Mouse (Mus musculus) c-Kit-positive CD71-positive TER-119-positive erythroid progenitor cells, embryonic 14.5 days (primary cell): ENCODE data around the gene Slc45a1.

Experiments used
- DNase-seq: peaks from one replicate; pipeline ENCODE4 v3.0.0-alpha.2; 2013; ENCODE audit warnings: low spot score

Gene Slc45a1

GRCm38 (mm10) chr4:150659926-150660610, 8.1 kb upstream of the Slc45a1 start:
- DNase-seq: no peak

DNA sequence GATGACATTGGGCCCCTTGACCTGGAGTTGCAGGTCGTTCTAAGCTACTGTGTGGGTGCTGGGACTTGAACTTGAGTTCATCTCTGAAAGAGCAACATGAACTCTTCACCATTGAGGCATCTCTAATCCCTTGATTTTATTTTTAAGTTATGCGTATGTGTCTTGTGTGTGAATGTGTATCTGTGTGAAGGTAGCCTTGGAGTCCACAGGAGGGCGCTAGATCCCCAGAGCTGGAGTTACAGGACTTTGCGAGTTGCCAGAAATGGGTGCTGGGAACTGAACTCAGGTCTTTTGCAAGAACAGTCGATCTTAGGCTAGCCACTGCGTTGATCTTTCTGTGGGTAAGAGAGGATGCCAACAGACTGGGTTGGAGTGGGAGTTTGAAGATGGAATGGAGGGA, 4.5 kb upstream of the Slc45a1 start:
- peak; percentile 29 for DNase-seq

DNA sequence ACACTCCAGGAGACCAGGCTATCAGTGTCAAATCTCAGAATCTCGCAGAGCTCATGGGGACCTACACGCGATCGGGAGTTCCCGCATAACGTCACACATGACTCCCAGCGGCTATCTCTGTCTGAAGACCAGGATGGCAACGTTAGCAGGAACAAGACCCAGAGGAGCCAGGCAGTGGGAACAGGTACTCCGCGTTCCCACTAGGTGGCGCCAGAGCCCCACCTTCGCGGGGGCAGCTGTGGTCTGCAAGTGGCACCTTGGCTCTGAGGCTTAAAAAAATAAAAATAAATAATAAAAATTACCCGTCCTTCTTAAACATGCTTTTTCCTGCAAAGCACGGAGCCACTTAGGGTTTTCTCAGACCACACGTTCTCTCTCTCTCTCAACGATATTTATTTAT, 4.0 kb upstream of the Slc45a1 start:
- peak; percentile 60 for DNase-seq

- DNase-seq: no peak
Measured at GRCm38 (mm10) chr4:150653072-150653599, 1.2 kb upstream of the Slc45a1 start.

- peak; percentile 66 for DNase-seq
Measured at GRCm38 (mm10) chr4:150649327-150649726, 2.6 kb downstream of the Slc45a1 start.

DNA sequence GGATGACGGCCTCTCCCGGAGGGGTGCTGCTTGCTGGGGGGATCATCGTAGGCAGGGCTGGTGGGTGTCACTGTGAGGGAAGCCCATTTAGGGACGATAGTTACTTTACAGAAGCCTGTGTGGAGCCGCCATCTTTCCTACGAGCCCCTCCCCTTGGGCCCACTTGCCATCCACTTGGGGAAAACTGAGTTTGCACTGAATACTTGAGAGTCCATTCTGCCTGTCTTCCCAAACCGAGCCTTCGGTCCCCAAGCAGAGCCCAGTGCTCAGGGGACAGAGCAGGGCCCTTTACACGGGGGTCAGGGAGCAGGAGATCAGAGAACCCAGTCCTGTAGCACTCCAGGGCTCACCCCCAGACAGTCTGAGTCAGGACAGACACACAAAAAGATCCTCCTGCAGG, 7.7 kb downstream of the Slc45a1 start:
- DNase-seq: no peak

GRCm38 (mm10) chr4:150636635-150637034, 15.3 kb downstream of the Slc45a1 start:
- DNase-seq: no peak

DNA sequence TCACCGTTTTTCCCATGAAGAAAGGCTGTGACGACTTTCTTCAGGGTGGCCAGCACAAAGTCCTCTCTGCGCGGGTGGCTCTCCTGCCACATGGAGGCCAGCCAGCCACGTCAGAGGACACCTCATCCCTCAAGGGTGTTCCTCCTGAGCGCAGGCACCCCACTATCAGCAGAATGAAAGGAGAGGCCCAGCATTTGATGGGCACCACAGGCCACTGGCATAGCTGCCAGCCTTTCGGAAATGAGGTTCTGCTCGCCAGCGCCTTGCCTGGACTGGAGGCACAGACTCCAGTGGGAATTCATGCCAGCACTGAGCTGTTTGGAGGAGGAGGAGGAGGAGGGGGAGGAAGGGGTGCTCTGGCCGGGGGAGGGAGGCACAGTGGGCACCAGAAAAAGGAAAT, 16.4 kb downstream of the Slc45a1 start:
- DNase-seq: no peak

GRCm38 (mm10) chr4:150629266-150629665, 22.7 kb downstream of the Slc45a1 start:
- DNase-seq: no peak

DNA sequence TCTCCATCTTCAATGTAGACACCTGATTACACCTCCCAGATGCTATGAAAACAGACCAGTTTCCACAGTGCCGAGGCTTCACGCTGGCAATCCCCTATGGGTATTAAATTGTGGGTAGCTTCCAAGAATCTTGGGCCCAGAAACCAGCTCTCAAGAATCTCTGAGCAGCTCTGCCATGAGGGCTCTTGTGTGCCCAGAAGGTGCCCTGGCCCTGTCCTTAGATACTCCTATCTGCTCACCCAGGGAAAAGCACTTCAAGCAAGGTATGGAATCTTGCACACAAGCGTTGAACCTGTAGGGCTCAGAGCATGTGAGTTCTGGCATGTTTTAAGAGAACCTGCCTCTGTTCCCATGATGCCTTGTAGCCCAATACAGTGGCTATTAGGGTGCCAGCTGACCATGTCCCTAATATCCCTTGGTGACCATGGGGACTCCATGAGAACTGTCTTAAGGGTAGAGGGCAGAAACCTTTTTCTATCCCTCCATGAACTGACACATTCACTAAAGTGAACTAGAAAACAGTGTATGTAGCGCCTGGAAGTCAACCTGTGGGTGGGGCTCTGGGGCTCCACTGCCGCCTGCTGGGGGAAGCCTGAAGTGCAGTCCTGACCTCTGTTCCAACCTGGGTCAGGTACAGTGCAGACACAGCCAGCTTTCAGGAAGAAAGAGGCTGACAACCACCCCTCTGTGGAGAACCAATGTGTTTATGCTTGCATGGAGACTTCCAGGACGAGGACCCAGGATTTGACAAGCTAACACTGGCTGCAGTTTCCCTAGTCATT, 25.8 kb downstream of the Slc45a1 start:
- peak; percentile 53 for DNase-seq

- DNase-seq: peak; percentile 37
Measured at GRCm38 (mm10) chr4:150625425-150625824, 26.5 kb downstream of the Slc45a1 start.

- no peak for DNase-seq
Measured at GRCm38 (mm10) chr4:150624933-150625332, 27.0 kb downstream of the Slc45a1 start.

DNA sequence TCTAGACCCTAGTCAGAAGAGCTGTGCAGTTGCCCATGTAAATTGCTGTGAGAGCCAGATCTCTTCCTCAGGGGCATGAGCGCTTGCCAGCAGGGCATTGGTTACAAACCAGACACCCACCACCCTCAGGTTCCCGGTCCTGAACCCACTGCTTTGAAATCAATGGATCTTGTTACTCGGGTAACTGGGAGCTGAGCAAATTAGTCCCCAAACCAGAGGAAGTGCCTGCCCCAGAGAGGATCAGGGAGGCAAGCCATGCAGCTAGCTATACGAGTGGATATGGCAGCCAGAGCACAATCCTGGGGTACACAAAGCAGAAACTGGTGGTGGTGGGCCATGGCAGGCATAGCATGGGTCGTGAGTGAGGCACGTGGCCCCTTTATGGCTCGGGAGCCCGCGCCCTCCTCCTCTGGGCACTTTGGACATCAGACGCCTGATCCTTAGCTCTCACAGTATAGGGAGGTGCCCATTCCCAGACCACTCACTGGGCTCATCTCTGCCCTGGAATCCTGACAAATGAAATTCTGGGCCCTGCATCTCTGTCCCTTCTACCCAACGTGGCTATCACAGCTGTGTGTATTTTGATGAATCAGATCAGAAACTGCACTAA, 27.7 kb downstream of the Slc45a1 start:
- no peak for DNase-seq

GRCm38 (mm10) chr4:150622641-150623040, 29.3 kb downstream of the Slc45a1 start:
- DNase-seq: no peak

- DNase-seq: no peak
Measured at GRCm38 (mm10) chr4:150619011-150619410, 33.0 kb downstream of the Slc45a1 start.

DNA sequence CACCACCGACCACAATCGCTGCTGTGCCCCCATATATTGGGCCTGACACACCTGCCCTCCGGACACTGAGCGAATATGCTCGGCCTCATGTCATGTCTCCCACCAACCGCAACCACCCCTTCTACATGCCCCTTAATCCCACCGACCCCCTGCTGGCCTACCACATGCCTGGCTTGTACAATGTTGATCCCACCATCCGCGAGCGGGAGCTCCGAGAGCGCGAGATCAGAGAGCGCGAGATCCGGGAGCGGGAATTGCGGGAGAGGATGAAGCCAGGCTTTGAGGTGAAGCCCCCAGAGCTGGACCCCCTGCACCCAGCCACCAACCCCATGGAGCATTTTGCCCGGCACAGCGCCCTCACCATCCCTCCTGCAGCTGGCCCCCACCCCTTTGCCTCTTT, 35.1 kb downstream of the Slc45a1 start:
- DNase-seq: no peak

DNA sequence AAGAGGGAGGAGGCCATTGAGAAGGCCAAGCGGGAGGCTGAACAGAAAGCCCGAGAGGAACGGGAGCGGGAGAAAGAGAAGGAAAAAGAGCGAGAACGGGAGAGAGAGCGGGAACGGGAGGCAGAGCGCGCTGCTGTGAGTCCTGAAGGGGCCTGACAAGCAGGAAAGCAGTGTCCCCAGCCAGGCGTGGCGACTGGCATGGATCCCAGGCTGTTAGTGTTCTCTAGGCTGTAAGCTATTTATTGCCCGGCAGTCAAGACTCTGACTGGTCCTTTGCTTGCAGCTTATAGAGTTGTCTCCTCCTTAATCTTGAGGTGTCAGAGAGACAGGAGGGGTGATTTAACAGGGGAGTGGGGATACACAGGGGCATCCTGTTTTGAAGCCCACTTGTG, 35.9 kb downstream of the Slc45a1 start:
- DNase-seq: no peak

GRCm38 (mm10) chr4:150615251-150616028, 36.5 kb downstream of the Slc45a1 start:
- no peak for DNase-seq

DNA sequence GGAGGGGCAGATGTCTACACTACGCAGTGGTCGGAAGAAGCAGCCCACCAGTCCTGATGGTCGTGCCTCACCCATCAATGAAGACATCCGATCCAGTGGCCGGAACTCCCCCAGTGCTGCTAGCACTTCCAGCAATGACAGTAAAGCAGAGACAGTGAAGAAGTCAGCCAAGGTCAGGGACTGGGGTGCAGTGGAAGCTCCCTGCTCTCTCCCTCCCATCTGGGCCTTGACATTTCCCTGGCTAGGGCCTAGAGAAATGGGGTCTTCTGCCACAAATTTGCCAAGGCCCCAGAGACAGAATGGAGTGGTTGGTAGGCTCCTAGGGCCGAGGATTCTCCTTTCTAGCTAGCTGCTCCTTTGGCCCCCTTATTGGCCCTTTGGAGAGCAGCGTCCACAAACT, 38.3 kb downstream of the Slc45a1 start:
- no peak for DNase-seq

- DNase-seq: no peak
Measured at GRCm38 (mm10) chr4:150608670-150609069, 43.3 kb downstream of the Slc45a1 start.

GRCm38 (mm10) chr4:150606449-150607161, 45.4 kb downstream of the Slc45a1 start:
- no peak for DNase-seq
